Mouse (Mus musculus): ENCODE measurements around the gene Nfib. TPM values are rescaled to one million over a fixed set of nuclear protein-coding genes. Genes with fewer than 3 reads are reported as not detected.
A peak's percentile ranks its signal among the peaks of the same experiment; 100 is the strongest.

Nfib gene
- total and polyA plus RNA-seq, 3 experiments = 0.04 to 0.11 (median 0.09) TPM

DNA sequence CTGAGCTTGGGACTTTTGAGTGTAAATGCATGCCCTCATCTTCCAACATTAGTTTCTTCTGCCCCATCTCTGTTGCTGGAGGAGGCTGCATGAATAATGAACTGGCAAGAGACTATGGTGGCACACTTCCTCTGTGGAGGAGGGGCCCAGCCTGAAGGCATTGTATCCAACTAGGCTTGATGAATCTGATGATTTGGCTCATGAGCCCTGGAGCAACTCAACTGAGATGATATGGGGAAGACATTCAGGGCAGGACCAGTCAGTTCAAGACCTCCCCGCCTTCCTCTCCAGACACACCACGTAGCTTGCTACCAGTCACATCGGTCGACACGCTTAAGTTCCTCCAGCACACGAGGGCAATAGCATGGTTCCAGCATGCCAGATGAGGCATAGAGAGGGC lies 22.0 kb downstream of the Nfib start:
- Histone ChIP-seq H3K4me2 (ENCODE audit: insufficient read depth, low read depth, poor library complexity, severe bottlenecking) (no peak overlapping the region), H3K36me3 (replicated peaks in 1 of 2; ENCODE audit: control insufficient read depth in 1 of 2, insufficient read depth in 1 of 2, low read length in 1 of 2) (no peaks in the 10 kb centered on the region), H3K27me3 (replicated peaks) (no peaks in the 10 kb centered on the region), H3K27ac (ENCODE audit: insufficient read depth, low read depth) (no peak overlapping the region), H3K9me3 (replicated peaks; ENCODE audit: low read length) (no peaks in the 10 kb centered on the region), H3K79me2 (replicated peaks; ENCODE audit: control insufficient read depth, extremely low read depth, insufficient read depth, poor library complexity, severe bottlenecking) (no peaks in the 10 kb centered on the region), H3K4me3 (replicated peaks in 1 of 3; ENCODE audit: low read depth in 2 of 3, low read length in 2 of 3, poor library complexity in 1 of 3) (no peak overlapping the region), H3K9ac (ENCODE audit: insufficient read depth, low read depth) (no peak overlapping the region), H3K4me1 (ENCODE audit: control insufficient read depth in 1 of 2, insufficient read depth in 2 of 2) (peaks cover 7 to 10% of the 10 kb centered on the region in 2 experiments; a peak in 3 of 4 replicates)
- peak; percentile 1 for DNase-seq (ENCODE audit: extremely low read depth)
- dilution Hi-C loops (cut with MboI; ENCODE audit: extremely low pct_ligation_motif_present, extremely low pct_unique_long_range_greater_than_20kb, low sequenced_read_pairs) (no loop called here), in situ Hi-C loops (cut with MboI; ENCODE audit: low pct_ligation_motif_present, low pct_unique_long_range_greater_than_20kb, low sequenced_read_pairs) (no loop called here)
- TF ChIP-seq ZMIZ1 (IDR thresholded peaks at IDR 0.05; ENCODE audit: low read depth, low read length) (no peak), ZNF384 (IDR thresholded peaks at IDR 0.05; ENCODE audit: low read depth, low read length) (no peak), KAT2A (IDR thresholded peaks at IDR 0.05; ENCODE audit: insufficient replicate concordance, low read length) (no peak), HCFC1 (IDR thresholded peaks at IDR 0.05; ENCODE audit: low read depth, low read length) (no peak), ZC3H11A (IDR thresholded peaks at IDR 0.05; ENCODE audit: low read depth, low read length) (no peak), PAX5 (IDR thresholded peaks at IDR 0.05; ENCODE audit: low read length) (no peak), JUN (IDR thresholded peaks at IDR 0.05; ENCODE audit: insufficient read depth, low read depth, low read length) (no peak), RAD21 (IDR thresholded peaks at IDR 0.05; ENCODE audit: low read depth, low read length) (no peak)

- no peaks in the 10 kb centered on the region for H3K9me3 ChIP-seq (replicated peaks; ENCODE audit: low read length)
- TF ChIP-seq CHD2 (IDR thresholded peaks at IDR 0.05; ENCODE audit: low read length) (no peak), SMC3 (IDR thresholded peaks at IDR 0.05; ENCODE audit: low read depth, low read length) (no peak), CTCF (conservative IDR thresholded peaks at IDR 0.05 in 1 of 2, IDR thresholded peaks at IDR 0.05 in 1 of 2; ENCODE audit: low read depth in 2 of 2, low read length in 2 of 2) (no peak), IRF4 (IDR thresholded peaks at IDR 0.05; ENCODE audit: low read depth, low read length) (no peak), UBTF (IDR thresholded peaks at IDR 0.05; ENCODE audit: low read depth, low read length) (no peak), BHLHE40 (IDR thresholded peaks at IDR 0.05; ENCODE audit: low read depth, low read length) (no peak), ZKSCAN1 (IDR thresholded peaks at IDR 0.05; ENCODE audit: borderline replicate concordance, low read depth, low read length) (no peak), NRF1 (IDR thresholded peaks at IDR 0.05; ENCODE audit: low read depth, low read length) (no peak), POLR2A (IDR thresholded peaks at IDR 0.05; ENCODE audit: low read depth, low read length) (no peak), GABPA (IDR thresholded peaks at IDR 0.05; ENCODE audit: insufficient replicate concordance, low read depth, low read length) (no peak), USF2 (conservative IDR thresholded peaks at IDR 0.05; ENCODE audit: low read depth, low read length) (no peak), MAFK (IDR thresholded peaks at IDR 0.05; ENCODE audit: insufficient replicate concordance, low read length) (no peak), EP300 (IDR thresholded peaks at IDR 0.05; ENCODE audit: low read length) (no peak), E2F4 (IDR thresholded peaks at IDR 0.05; ENCODE audit: insufficient replicate concordance, low read depth, low read length) (no peak), PAX5 (IDR thresholded peaks at IDR 0.05; ENCODE audit: low read length) (no peak), MAX (IDR thresholded peaks at IDR 0.05; ENCODE audit: low read length) (no peak), MEF2A (IDR thresholded peaks at IDR 0.05; ENCODE audit: borderline replicate concordance, low read depth, low read length) (no peak), JUND (conservative IDR thresholded peaks at IDR 0.05; ENCODE audit: low read depth, low read length) (no peak), TCF12 (IDR thresholded peaks at IDR 0.05; ENCODE audit: low read depth, low read length) (no peak)
- in situ Hi-C loops (cut with MboI; ENCODE audit: low pct_ligation_motif_present, low pct_unique_long_range_greater_than_20kb, low sequenced_read_pairs) = no loop called here
Measured at GRCm38 (mm10) chr4:82676104-82676503, 29.4 kb downstream of the Nfib start.

More at GRCm38 (mm10) chr4:82676104-82676503, 29.4 kb downstream of the Nfib start:
- Histone ChIP-seq H3K4me2 (ENCODE audit: insufficient read depth, low read depth, poor library complexity, severe bottlenecking) (no peak overlapping the region), H3K4me1 (ENCODE audit: control insufficient read depth in 1 of 2, insufficient read depth in 2 of 2) (no peaks in the 10 kb centered on the region), H3K9ac (ENCODE audit: insufficient read depth, low read depth) (no peak overlapping the region), H3K36me3 (replicated peaks in 1 of 2; ENCODE audit: control insufficient read depth in 1 of 2, insufficient read depth in 1 of 2, low read length in 1 of 2) (no peaks in the 10 kb centered on the region), H3K27me3 (replicated peaks) (no peaks in the 10 kb centered on the region), H3K79me2 (replicated peaks; ENCODE audit: control insufficient read depth, extremely low read depth, insufficient read depth, poor library complexity, severe bottlenecking) (no peaks in the 10 kb centered on the region), H3K27ac (ENCODE audit: insufficient read depth, low read depth) (no peak overlapping the region), H3K4me3 (replicated peaks in 1 of 3; ENCODE audit: low read depth in 2 of 3, low read length in 2 of 3, poor library complexity in 1 of 3) (no peak overlapping the region)
- no peak for DNase-seq (ENCODE audit: extremely low read depth)
- dilution Hi-C loops (cut with MboI; ENCODE audit: extremely low pct_ligation_motif_present, extremely low pct_unique_long_range_greater_than_20kb, low sequenced_read_pairs) = no loop called here

All from CH12.LX (cell line).